Mouse (Mus musculus) hindlimb bud, embryonic 11.5 days (tissue): ENCODE data around the gene Angpt4.
A peak's percentile ranks its signal among the peaks of the same experiment; 100 is the strongest.

Experiments used
- DNase-seq: peaks from one replicate; pipeline ENCODE4 v3.0.0-alpha.2; 2012; ENCODE audit warnings: low read depth, low spot score; ENCODE audit errors: extremely low spot score

Gene Angpt4

DNA sequence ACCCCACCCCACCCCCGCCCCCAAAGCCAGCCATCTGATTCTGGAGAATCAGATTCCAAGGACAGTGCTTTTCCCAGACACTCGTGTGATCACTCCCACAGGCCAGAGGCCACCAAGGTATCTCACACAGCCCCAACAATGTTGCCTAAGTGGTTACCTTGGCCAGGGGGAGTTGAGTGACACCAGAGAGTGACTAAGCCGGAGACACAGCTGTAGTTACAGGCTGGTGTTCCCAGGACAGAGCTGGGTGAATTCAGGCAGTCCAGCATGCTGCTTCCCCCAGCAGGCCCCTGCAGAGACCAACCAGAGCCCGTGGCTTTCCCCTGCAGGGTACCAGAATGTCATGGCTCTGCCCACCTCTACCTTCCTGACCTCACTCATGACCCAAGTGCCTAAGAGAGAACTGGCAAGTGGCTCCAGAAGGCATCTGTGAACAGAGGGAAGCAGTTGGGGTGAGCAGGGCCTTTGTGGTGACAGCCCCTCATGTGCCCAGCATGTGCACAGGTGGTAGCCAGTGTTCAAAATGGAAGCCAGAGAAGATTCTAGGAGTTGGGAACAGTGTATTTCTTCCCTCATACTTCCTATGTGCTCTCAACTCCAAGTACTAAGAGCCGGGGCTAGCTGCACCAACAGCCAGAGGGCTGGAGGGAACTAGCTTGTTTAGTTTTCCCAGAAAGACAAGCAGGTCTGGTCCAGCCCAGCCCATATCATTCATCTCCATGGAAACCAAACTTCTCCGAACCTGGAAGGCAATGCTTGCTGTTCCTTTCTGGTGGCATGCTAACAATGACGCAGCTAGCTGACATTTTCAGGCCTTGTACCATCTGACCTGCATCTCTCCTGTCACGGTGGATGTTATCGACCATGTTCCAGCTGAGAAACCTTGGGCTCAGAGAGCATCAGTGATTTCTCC, 50.5 kb downstream of the Angpt4 start:
- DNase-seq, result no peak

DNA sequence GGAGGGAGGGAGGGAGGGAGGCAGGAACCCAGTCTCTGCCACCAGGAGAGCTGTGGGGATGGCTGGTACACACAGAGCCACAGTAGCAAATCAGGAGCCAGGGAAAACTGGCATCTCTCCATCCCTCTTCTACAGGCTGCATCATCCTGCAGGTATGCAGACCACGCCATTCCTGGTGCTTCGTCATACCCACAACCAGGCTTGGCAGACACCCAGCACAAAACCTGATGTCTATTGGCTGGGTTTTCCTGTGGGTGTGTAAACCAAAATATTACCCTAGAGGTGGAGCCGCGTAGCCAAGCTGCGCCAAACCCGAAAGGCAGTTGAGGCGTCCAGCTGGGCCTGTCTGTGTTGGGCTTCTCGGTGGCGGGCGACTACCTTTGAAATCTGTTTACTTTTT, 51.5 kb downstream of the Angpt4 start:
- DNase-seq, result no peak

DNA sequence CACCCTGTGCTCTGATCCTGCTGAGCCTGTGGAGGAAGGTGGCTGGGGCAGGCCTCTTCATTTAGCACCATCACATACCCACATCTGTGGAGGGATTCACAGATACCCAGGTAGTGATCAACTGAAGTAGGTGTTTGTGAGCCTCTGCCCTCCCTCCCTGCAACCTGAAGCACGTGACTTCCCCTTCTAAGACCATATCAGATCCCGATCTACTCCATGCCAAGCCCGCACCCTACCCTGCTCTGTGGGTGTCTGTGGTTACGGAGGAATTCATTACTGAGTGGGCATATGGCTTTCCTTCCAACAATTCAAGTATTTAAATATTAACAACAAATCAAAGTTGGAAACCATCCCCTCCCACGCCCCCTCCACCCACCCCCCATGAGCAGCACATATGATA, 52.3 kb downstream of the Angpt4 start:
- DNase-seq, result no peak

DNA sequence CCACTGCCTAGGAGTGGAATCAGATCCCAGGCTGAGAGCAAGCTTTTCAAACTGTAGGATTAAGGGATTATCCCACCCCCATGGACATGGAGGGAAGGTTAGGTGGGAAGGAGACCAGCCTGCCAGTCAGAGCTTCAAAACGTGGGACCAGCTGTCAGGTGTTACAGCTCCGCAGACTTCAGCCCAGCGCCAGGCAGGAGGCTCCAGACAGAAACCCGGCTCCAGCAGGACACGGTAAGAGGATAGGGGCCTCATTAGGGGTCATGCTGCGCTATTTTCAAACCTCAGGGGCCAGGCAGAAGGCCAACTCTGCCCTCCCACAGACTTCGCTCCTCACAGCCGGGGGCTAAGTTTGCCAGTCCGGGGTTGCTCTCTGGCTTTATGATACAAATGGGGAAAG, 53.0 kb downstream of the Angpt4 start:
- DNase-seq, result no peak

DNA sequence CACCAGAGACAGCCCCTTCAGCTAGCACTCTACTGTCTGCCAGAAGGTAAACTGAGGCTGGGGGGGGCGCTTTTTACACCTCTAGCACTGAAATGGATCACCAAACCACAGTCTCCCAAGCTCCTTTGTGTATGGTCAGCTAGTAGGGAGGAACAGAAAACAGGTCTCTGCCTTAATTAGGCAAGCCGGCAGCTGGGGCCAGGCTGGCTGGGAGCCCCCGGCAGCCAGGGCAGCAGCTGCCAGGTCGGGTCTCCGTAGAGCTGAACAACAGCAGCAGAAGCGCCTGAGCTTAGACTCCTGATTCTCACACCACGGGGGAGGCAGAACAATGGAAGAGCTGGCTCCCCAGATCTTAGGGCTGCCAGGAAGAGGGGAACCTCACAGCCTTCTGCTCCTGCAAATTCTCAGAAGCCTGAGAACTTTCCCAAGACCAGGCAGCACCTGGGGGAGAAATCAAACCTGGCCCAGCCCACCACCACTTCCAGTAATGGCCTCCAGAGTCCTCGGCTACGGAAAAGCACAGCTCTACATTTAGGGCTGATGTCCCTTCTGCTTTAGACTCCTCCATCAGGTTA, 56.3 kb downstream of the Angpt4 start:
- DNase-seq, result no peak

DNA sequence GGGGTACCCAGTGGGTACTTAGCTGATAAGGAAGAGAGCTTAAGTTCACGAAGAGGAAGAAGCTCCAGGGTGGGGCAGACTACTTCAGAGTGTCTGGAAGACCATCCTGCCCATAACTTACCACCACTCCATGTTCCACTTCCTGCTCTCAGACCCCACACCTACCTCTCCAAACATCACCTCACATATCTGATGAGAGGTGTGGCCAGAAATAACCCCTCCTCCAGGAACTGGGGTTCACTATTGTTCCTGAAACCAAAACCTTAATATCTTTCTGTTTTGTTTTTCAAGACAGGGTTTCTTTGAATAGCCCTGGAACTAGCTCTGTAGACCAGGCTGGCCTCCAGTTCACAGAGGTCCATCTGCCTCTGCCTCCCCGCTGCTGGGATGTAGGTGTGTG, 56.8 kb downstream of the Angpt4 start:
- no peak for DNase-seq

DNA sequence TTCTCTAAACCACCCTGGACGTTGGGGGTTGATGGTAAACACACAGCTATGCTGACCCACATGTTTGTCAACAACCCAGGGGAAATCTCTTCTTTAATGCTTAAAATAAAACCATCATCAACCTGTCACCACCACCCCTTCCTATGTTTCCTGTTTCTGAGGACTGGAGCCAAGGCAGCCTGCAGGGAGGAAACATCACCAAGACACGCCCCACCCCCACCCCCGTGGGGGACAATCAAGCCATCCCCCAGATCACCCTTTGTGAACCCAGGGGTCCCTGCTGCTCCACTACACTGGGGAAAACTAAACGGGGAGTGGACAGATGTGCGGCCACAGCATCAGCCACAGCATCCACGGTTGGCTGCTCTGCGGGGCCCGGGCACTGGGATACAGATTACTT, 57.4 kb downstream of the Angpt4 start:
- DNase-seq, result no peak

DNA sequence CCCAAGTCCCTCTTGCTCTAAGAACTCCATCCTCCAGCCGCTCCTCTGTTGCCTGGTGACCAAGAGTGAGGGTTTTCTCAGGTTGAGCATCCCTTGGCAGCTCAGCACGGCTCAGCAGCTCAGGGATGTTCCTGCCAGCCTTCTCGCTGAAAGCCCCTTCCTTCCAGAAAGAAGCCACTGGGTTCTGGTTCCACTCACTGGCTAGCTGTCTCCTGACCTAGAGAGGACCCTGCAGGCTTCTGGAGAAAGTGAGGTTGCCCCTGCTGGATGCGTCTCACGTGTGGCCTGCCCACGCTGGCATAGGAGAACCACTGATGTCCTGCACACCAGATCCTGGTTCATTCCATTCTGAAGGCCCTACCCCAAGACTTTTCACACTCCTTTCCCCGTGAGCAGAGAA, 58.0 kb downstream of the Angpt4 start:
- no peak for DNase-seq

DNA sequence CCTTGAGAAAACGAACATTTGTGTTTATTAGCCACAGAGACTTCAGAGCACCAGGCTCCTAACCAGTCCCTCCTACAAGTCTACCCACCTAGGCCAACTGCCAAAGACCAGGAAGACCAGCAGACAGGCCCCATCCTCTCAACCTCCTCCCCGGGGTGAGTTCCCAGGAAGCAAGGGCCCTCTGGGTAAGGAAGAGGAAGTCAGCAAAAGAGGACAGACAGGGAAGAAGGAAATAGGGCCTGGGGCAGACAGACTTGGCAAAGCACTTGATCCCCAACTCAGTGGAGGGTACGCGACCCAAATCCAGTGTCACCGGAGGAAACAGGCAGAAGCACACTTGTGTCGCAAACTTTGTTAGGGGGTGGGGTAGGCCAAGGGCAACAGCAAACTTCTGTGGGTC, 58.4 kb downstream of the Angpt4 start:
- DNase-seq, result no peak

DNA sequence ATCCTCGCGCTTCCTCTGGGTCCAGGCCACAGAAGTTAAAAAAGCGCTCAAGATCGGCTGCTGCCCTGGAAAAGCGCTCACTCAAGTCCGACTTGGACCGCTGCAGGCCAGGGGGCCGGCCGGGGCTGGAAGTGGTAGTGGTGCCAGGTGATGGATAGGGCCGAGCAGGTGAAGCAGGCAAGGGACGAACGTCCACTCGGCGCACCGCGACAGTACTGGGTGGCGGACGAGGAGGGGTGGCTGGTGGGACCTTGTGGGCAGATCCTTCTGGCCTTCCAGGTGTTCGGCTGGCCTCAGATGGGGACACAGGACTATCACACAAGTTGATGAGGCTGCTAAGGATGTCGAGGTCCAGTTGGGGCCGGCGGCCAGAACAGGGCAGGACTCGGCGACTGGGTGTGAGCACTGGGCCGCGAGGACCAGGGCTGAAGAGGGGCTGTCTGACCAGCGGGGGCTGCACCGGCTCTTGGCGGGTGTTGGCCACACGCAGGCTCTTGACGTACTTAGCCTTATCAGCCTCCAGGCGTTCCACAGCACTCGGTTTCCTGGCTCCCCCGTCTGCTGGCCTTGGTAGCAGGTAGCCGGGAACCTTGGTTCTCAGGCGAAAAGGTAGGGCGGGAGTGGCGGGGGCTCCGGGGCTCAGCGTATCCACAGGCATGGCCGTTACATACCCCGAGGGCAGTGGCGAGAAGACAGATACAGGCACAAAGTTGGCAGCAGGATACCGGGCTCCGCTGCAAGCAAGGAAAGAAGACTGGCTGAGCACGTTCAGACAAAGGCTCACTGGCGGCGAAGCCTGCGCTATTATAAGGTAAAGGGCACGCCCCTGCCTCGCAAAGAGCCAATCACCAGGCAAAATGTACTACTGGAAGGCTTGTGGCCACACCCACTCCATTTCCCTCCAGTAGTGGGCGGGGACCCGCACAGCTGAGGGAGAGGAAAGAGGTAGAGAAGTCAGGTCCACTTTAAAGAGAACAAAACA, 59.5 kb downstream of the Angpt4 start:
- peak; percentile 44 for DNase-seq

DNA sequence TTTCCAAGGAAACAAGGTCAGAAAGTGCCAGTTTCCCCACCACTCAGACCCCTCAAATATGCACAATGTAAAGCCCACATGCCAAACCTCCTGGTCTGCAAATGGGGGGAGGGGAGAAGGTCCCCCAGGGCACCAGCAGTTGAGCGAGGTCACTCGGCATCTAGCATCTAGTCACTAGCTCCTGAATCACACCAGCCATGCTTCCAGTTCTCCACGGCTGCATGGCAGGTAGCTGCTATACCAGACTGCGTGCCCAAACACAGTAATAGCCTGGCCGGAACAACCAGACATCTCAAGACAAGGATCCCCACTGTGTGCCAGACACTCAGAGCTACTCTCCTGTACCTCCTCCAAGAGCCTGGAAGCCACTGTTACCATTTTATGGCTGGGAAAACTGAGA, 60.7 kb downstream of the Angpt4 start:
- no peak for DNase-seq

DNA sequence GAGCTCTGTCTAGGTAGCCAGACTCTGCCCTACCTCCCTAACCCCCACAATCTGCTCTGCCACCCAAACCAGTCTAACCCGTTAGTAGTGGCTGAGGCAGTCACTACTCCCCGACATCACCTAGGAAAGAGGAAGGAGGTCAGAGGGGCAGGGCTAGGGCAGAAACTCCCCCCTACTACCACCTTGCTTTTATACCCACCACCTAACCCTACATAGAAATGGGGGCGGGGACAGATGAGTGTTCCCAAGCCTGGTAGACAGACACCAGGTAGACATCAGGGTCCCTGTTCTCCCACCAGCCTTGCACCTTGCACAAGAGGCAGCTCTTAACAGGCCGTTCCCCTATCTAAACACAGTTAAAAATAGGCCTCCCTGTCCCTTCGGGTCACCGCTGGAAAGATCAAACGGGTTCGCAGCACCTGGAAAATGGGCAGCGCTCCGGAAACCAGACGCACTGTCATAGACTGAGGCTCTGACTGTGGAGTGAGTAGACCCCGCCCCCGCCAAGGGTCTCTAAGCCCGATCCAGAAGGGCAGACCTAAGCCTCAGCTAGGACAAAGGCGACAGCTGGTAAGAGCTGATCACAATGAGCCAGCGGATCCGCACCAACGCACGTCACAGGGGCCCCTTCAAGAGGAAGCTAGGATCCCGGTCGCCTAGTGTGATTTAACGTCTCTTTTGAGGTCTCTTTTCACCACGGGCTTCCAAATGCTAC, 62.0 kb downstream of the Angpt4 start:
- DNase-seq, result no peak

DNA sequence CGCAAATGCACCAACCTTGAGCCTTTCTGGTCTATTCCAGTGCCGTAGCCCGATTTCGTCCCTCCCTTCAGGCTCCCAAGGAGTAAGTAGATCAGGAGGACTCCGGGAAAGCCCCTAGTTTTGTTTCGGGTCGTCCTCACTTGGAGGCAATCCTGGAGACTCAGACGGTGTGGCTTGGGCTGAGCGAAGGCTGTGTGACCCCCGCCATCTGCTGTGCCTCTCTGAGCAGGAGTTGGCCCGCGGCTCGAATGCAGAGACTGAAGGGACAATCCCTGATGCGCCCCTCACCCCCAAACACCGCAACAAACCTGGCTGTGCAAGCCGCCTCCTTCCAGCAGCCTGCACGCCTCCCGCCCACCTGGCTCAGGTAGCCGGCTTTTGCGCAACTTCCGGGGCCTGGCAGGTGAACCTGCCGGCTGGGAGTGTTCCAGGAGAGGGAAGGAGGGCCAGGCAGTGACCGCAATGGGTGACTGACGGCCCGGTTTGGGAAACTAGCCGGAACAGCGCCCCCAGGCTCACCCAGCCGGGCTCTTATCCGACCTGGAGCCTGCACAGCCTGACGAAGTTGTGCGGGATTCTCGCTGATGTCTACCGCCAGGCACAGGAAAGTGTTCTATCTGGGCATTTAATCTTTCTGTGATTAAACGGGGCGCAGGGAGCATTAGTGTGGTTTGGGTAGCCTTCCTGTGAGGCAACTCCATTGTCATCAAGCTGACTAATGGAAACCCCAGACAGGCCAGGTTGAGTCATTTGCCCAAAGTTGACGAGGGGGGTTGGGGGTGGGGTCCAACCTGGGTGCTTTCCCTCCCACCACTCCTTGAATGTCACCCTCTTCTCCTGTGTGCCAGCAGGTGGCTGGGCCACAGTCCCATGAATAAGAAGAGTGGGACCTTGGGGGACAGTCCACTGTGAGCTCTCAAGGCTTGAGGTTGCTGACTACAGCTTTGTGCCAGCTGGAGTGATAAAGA, 62.9 kb downstream of the Angpt4 start:
- DNase-seq, result no peak

DNA sequence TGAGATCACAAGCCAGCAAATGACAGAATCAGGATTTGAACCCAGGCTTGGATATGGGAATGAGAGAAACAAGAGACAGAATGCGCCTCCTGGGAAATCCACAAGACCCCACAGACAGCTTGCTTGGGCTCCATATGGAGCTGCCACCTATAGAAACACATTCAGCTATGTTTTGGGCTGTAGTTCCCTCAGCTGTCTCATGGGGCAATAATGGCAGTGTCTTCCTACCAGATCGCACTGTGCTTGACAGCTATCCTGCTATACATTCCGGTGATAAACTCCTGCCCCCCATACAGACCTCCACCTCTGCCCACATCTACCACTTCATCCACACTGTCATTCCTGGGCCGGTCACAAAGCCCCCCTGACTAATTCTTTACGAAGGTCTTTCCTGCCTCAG, 64.3 kb downstream of the Angpt4 start:
- no peak for DNase-seq

DNA sequence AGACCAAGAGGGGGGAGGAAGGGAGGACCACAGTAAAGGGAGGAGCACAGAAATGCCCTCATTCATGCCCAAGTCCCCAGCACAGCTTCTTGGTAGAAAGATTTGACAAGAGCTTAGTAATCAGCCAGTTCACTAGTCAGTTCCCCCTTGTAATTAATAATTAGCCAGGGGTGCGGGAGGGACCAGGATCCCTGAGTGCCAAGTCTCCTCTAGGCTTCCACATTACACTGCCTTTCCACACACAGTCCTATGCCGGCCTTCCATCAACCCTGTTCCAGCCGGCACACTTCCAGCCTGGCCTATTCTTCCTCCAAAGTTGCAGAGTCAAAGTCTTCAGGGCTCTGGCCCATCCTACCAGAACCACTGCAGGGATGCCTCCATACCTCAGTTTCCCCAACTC, 65.1 kb downstream of the Angpt4 start:
- DNase-seq, result no peak

DNA sequence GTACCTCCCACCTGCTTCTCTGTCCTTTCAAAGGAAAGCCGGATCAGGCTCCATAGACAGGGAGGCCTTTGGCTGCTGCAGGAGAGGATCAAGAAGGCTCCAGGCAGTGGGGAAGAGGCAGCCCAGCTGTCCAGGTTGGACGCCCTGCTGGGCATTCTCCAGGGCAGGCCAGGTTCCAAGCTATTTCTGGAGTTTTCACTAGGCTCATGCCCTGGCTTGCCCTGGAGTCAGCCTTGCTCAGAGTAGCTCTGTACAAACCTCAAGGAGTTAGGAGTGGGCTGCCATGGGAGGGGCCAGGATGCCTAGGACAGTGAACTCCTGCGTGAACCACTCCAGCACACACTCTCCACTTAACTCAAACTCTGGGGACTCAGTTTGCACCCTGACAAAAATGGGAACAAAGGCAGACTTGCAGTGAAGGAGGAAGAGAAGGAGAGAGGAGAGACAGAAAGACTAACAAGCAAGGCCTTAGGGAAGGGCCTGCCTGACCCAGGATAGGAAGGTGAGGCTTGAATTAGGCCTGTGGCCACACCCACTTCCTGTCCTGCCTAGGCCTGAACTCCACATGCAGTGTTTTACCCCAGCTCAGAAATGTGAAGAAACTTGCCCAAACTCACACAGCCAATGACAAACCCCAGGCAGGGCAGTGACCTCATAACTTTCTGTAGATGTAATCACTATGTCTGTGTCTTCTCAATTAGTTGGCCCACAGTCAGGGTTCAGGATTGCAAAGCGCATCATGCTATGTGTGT, 66.9 kb downstream of the Angpt4 start:
- DNase-seq, result no peak

DNA sequence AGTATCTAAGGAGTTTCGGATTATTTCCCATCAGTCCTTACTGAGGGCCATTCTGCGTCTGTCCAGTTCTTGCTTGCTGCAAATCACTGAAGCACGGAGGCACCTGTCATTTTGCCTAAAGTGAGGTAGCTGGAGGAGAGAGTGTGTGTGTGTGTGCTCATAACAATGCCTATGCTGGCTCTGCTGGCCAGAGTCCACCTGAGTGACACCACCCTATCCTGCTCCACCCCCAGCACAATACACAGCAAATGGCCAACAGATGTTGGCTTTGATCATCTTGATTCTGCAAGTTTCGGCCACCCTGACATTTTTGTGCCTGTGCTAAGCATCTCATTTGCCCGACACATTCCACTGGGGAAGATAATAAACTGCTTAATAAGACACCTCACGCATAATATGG, 67.5 kb downstream of the Angpt4 start:
- no peak for DNase-seq

DNA sequence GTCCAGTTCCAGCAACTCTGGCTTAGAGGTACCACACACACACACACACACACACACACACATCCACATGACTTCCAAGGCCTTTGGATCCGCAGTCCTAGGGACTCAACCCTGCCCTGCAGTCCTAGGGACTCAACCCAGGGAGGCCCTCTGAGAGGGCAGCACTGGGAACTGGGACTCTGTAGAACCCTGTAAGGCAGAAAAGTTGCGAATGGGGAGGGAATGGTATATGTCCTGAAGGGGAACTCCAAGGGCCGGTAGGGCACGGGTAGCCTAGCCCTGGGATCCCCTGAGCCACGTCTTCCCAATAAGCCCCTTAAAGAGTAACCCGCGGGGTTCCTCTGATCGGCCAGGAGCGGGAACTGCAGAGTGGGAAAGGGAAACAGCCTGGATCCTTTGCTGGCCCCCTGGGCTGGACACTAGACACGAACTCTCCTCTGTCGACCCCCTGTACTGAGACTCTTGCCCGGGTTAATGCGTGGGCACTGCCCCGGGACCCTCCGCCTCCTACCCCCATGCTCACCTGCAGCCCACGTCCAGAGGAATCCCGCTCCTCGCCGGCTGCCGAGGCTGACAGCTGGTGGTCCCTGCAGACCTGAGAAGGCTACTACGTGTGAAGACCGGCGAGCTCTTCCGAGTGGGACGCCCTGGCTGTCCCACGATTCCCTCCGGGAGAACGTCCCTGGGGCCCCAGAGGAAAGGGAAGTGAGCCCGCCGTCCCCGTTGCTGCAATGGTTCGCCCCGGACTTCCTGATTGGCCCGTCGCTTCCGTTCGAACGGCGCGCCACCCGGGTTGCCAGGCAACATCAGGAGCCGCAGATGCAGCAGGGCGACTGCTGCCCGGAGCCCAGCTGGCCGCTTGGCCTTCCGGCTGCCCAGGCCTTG, 68.7 kb downstream of the Angpt4 start, which contains the start of gene Fam110a:
Fam110a (minus strand) TSS at position 750 of the 885 bp plus-strand sequence.
- peak; percentile 28 for DNase-seq
